ENCODE assay signal across 11 mouse cellular contexts in genomic region chr9:106337620-106338019, GRCm38 (mm10). TPM values are rescaled to one million over a fixed set of nuclear protein-coding genes. Genes with fewer than 3 reads are reported as not detected.
DNase-seq lines count a peak whose midpoint lies in the region; ATAC-seq lines count a peak whose summit lies in the region.
"Had no signal": no experiment of that assay in that cellular context is flagged by ENCODE, and none has a peak within 500 bp of the region (broad histone marks: within the 10 kb centered on the region; RNA-seq: fewer than 3 reads in every experiment).

No protein-coding gene starts in this region.

- 71% methylated on average over 9 of the region's 9 CpGs for WGBS in kidney, embryonic 16.5 days
- WGBS in embryonic facial prominence, embryonic 14.5 days: 30% methylated on average over 9 of the region's 9 CpGs
- WGBS in hindbrain, embryonic 13.5 days: 80% methylated on average over 9 of the region's 9 CpGs
- WGBS in midbrain, embryonic 14.5 days: 83% methylated on average over 9 of the region's 9 CpGs

- H3K4me2 ChIP-seq in kidney, embryonic 16.5 days (replicated peaks; ENCODE audit: low read depth, low read length): no peak overlapping the region
- no peak overlapping the region for H3K4me2 ChIP-seq in embryonic facial prominence, embryonic 14.5 days (ENCODE audit: low read depth, low read length)
- H3K4me2 ChIP-seq in hindbrain, embryonic 13.5 days: no peak overlapping the region
- H3K4me2 ChIP-seq in midbrain, embryonic 14.5 days (ENCODE audit: low read length): no peak overlapping the region

- DNase-seq in kidney, postnatal 14 days: no peak
- peak; percentile 83 for DNase-seq in embryonic facial prominence, embryonic 14.5 days (ENCODE audit: low spot score)
- DNase-seq in midbrain, embryonic 14.5 days: no peak
- DNase-seq in cerebellum, postnatal 4 days (ENCODE audit: low spot score in 2 of 2): no peak
- no peak for DNase-seq in cerebellum, adult 9-10 months
- no peak for DNase-seq in adrenal gland, postnatal 14 days
- DNase-seq: kidney, adult 11 months; thymus, postnatal 36 days had no signal

- peaks cover 46% of the 10 kb centered on the region for H3K4me1 ChIP-seq in kidney, embryonic 16.5 days (ENCODE audit: insufficient read depth, low read length)
- peaks cover 60% of the 10 kb centered on the region for H3K4me1 ChIP-seq in embryonic facial prominence, embryonic 14.5 days (ENCODE audit: control insufficient read depth, insufficient read depth, low read length)
- H3K4me1 ChIP-seq in hindbrain, embryonic 13.5 days (replicated peaks): peaks cover 34% of the 10 kb centered on the region
- H3K4me1 ChIP-seq in midbrain, embryonic 14.5 days (ENCODE audit: control insufficient read depth, insufficient read depth, low read length): peaks cover 19% of the 10 kb centered on the region

- peak overlapping the region; percentile 35; the same call in 1 of the 2 replicates for H3K9ac ChIP-seq in kidney, embryonic 16.5 days (replicated peaks; ENCODE audit: low read length)
- peak overlapping the region; percentile 38; the same call in 1 of the 2 replicates for H3K9ac ChIP-seq in embryonic facial prominence, embryonic 14.5 days (ENCODE audit: low read depth, low read length)
- H3K9ac ChIP-seq in hindbrain, embryonic 13.5 days: 0 out of 2 replicates have a peak overlapping the region, but pooled peaks have one; percentile 19
- no peak overlapping the region for H3K9ac ChIP-seq in midbrain, embryonic 14.5 days (replicated peaks; ENCODE audit: low read length)

- no peak for ATAC-seq in kidney, embryonic 16.5 days (ENCODE audit: low FRiP score, low TSS enrichment)
- ATAC-seq in embryonic facial prominence, embryonic 14.5 days (ENCODE audit: low read depth): peak; percentile 53
- ATAC-seq in hindbrain, embryonic 13.5 days (ENCODE audit: low FRiP score): no peak
- ATAC-seq in midbrain, embryonic 14.5 days (ENCODE audit: low FRiP score, low TSS enrichment): no peak

- H3K4me3 ChIP-seq in kidney, embryonic 16.5 days (ENCODE audit: low read length): no peak overlapping the region
- H3K4me3 ChIP-seq in embryonic facial prominence, embryonic 14.5 days (ENCODE audit: low read depth, low read length): no peak overlapping the region
- no peak overlapping the region for H3K4me3 ChIP-seq in hindbrain, embryonic 13.5 days
- no peak overlapping the region for H3K4me3 ChIP-seq in midbrain, embryonic 14.5 days (replicated peaks; ENCODE audit: low read depth, low read length)

- no peaks in the 10 kb centered on the region for H3K27me3 ChIP-seq in kidney, embryonic 16.5 days (ENCODE audit: insufficient read depth, low read length)
- H3K27me3 ChIP-seq in embryonic facial prominence, embryonic 14.5 days (replicated peaks; ENCODE audit: control insufficient read depth, insufficient read depth, low read length): no peaks in the 10 kb centered on the region
- H3K27me3 ChIP-seq in hindbrain, embryonic 13.5 days: no peaks in the 10 kb centered on the region
- H3K27me3 ChIP-seq in midbrain, embryonic 14.5 days (ENCODE audit: control insufficient read depth, insufficient read depth, low read length): no peaks in the 10 kb centered on the region

- no peaks in the 10 kb centered on the region for H3K36me3 ChIP-seq in kidney, embryonic 16.5 days (ENCODE audit: insufficient read depth, low read length)
- H3K36me3 ChIP-seq in embryonic facial prominence, embryonic 14.5 days (ENCODE audit: control insufficient read depth, insufficient read depth, low read length): no peaks in the 10 kb centered on the region
- no peaks in the 10 kb centered on the region for H3K36me3 ChIP-seq in hindbrain, embryonic 13.5 days
- no peaks in the 10 kb centered on the region for H3K36me3 ChIP-seq in midbrain, embryonic 14.5 days (ENCODE audit: control insufficient read depth, insufficient read depth, low read length)

- no peaks in the 10 kb centered on the region for H3K9me3 ChIP-seq in kidney, embryonic 16.5 days (ENCODE audit: low read length)
- no peaks in the 10 kb centered on the region for H3K9me3 ChIP-seq in embryonic facial prominence, embryonic 14.5 days (ENCODE audit: control insufficient read depth, low read length)
- H3K9me3 ChIP-seq in hindbrain, embryonic 13.5 days: no peaks in the 10 kb centered on the region
- no peaks in the 10 kb centered on the region for H3K9me3 ChIP-seq in midbrain, embryonic 14.5 days (ENCODE audit: control insufficient read depth, low read length)
- H3K9me3 ChIP-seq: G1E had no signal

- peak overlapping the region; percentile 72 for H3K27ac ChIP-seq in kidney, embryonic 16.5 days (ENCODE audit: low read length)
- peak overlapping the region; percentile 95 for H3K27ac ChIP-seq in embryonic facial prominence, embryonic 14.5 days (replicated peaks; ENCODE audit: low read depth, low read length)
- H3K27ac ChIP-seq in hindbrain, embryonic 13.5 days: peak overlapping the region; percentile 76
- peak overlapping the region; percentile 55 for H3K27ac ChIP-seq in midbrain, embryonic 14.5 days (replicated peaks; ENCODE audit: low read depth, low read length)

RNA-seq across cellular contexts. Expression of gene Dusp7, which starts 30.8 kb away (rescaled TPM):
- 13.6 and 13.7 TPM in 2 replicates for polyA plus RNA-seq in kidney, embryonic 16.5 days (2015; fragmentation: Nextera tagmentation; extraction: Ambion mirVana)
- polyA plus RNA-seq in embryonic facial prominence, embryonic 14.5 days (2014; fragmentation: Nextera tagmentation; extraction: Ambion mirVana): 44.0 and 48.4 TPM in 2 replicates
- 9.9 and 10.3 TPM in 2 replicates for polyA plus RNA-seq in hindbrain, embryonic 13.5 days (2015; fragmentation: Nextera tagmentation; extraction: Ambion mirVana)
- 16.2 and 19.9 TPM in 2 replicates for polyA plus RNA-seq in midbrain, embryonic 14.5 days (2014; fragmentation: Nextera tagmentation; extraction: Ambion mirVana)
- 21.1 and 26.0 TPM in 2 replicates for total RNA-seq in adrenal gland, postnatal 14 days (2021)

RNA-seq across cellular contexts. Expression of gene Poc1a, which starts 56.8 kb away (rescaled TPM):
- polyA plus RNA-seq in kidney, embryonic 16.5 days (2015; fragmentation: Nextera tagmentation; extraction: Ambion mirVana): 28.4 and 29.2 TPM in 2 replicates
- 16.6 and 21.5 TPM in 2 replicates for polyA plus RNA-seq in embryonic facial prominence, embryonic 14.5 days (2014; fragmentation: Nextera tagmentation; extraction: Ambion mirVana)
- 8.9 and 9.2 TPM in 2 replicates for polyA plus RNA-seq in hindbrain, embryonic 13.5 days (2015; fragmentation: Nextera tagmentation; extraction: Ambion mirVana)
- polyA plus RNA-seq in midbrain, embryonic 14.5 days (2014; fragmentation: Nextera tagmentation; extraction: Ambion mirVana): 7.1 and 8.4 TPM in 2 replicates
- total RNA-seq in adrenal gland, postnatal 14 days (2021): 7.9 and 8.3 TPM in 2 replicates
